ENCODE assay signal across 8 mouse cellular contexts in the genomic region with DNA sequence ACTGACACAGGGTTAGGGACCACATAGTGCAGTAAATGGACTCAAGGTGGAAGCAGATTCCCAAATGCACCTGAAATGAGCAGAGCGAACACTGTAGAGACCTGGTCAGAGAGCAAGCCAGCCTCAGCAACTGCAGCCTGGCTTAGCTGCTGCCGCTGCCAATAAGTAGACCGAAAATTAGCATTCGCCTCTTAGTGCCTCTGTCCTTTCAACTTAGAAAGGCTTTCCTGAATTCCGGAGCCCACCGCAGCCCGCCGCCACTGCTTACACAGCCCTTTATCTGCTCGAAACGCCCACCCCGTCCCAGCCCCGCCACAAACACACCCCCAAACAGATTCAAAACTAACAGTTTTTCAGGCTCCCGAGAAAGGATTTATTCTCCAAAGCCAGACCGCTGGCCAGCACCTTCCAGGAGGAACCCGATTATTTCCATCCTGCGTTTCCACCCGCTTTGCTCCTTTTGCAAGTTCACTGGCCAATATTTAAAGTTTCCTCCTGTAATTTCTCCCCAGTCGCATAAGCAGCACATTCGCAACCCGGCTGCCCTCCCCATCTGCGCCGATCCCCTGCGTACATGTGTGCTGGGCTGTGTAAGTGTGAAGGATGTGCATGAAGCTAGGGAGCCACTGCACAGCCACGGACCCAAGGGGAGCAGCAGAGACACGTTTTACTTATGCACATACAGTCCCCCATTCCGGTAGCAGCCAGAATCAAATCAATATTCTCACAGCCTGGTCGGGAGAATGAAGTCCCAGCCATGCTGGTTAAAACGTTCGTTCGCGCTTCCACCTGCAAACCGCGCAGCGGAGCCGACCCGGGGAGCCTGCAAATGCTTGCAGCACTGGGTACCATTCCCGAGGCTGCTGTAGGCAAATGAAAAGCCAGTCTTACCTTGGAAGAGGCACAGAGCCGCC. TPM values are rescaled to one million over a fixed set of nuclear protein-coding genes. Genes with fewer than 3 reads are reported as not detected.
DNase-seq lines count a peak whose midpoint lies in the region; ATAC-seq lines count a peak whose summit lies in the region.

No protein-coding gene starts in this region.

- H3K4me1 ChIP-seq in forebrain, embryonic 13.5 days: peaks cover 22% of the 10 kb centered on the region
- H3K4me1 ChIP-seq in kidney, embryonic 16.5 days (ENCODE audit: insufficient read depth, low read length): peaks cover 5% of the 10 kb centered on the region; the same call in 1 of the 2 replicates
- H3K4me1 ChIP-seq in stomach, embryonic 15.5 days: no peaks in the 10 kb centered on the region

- peak overlapping the region; percentile 75 for H3K4me2 ChIP-seq in forebrain, embryonic 13.5 days
- H3K4me2 ChIP-seq in kidney, embryonic 16.5 days (replicated peaks; ENCODE audit: low read depth, low read length): peak overlapping the region; percentile 72
- H3K4me2 ChIP-seq in stomach, embryonic 15.5 days: peak overlapping the region; percentile 76

- peak overlapping the region; percentile 45 for H3K4me3 ChIP-seq in forebrain, embryonic 13.5 days
- peak overlapping the region; percentile 40 for H3K4me3 ChIP-seq in kidney, embryonic 16.5 days (ENCODE audit: low read length)
- H3K4me3 ChIP-seq in stomach, embryonic 15.5 days (replicated peaks): peak overlapping the region; percentile 36

- H3K27ac ChIP-seq in forebrain, embryonic 13.5 days: peak overlapping the region; percentile 45
- H3K27ac ChIP-seq in kidney, embryonic 16.5 days (ENCODE audit: low read length): no peak overlapping the region
- no peak overlapping the region for H3K27ac ChIP-seq in stomach, embryonic 15.5 days

- H3K9ac ChIP-seq in forebrain, embryonic 13.5 days: peak overlapping the region; percentile 59
- H3K9ac ChIP-seq in kidney, embryonic 16.5 days (replicated peaks; ENCODE audit: low read length): peak overlapping the region; percentile 2; the same call in 1 of the 2 replicates
- no peak overlapping the region for H3K9ac ChIP-seq in stomach, embryonic 15.5 days

- H3K27me3 ChIP-seq in forebrain, embryonic 13.5 days: peaks cover 12% of the 10 kb centered on the region; the same call in 1 of the 2 replicates
- H3K27me3 ChIP-seq in kidney, embryonic 16.5 days (ENCODE audit: insufficient read depth, low read length): peaks cover 24% of the 10 kb centered on the region
- H3K27me3 ChIP-seq in stomach, embryonic 15.5 days (replicated peaks): peaks cover 10% of the 10 kb centered on the region

- peak; percentile 78 for DNase-seq in heart, adult 11 months
- no peak for DNase-seq in heart, postnatal 4 days
- peak; percentile 38 for DNase-seq in mesoderm, embryonic 11.5 days (ENCODE audit: low read depth, low spot score)
- DNase-seq in lung, postnatal 10 days: no peak

- H3K9me3 ChIP-seq in forebrain, embryonic 13.5 days (replicated peaks): no peaks in the 10 kb centered on the region
- no peaks in the 10 kb centered on the region for H3K9me3 ChIP-seq in kidney, embryonic 16.5 days (ENCODE audit: low read length)
- no peaks in the 10 kb centered on the region for H3K9me3 ChIP-seq in stomach, embryonic 15.5 days

- peak; percentile 54; the same call in 1 of the 2 replicates for ATAC-seq in cerebellum, adult (ENCODE audit: insufficient number of reproducible peaks, low FRiP score, low TSS enrichment)
- peak; percentile 80 for ATAC-seq in forebrain, embryonic 13.5 days
- ATAC-seq in kidney, embryonic 16.5 days (ENCODE audit: low FRiP score, low TSS enrichment): peak; percentile 19; the same call in 1 of the 2 replicates
- no peak for ATAC-seq in stomach, embryonic 15.5 days (ENCODE audit: insufficient read depth, low FRiP score, low read depth)

- H3K36me3 ChIP-seq in forebrain, embryonic 13.5 days (ENCODE audit: poor library complexity, severe bottlenecking): no peaks in the 10 kb centered on the region
- H3K36me3 ChIP-seq in kidney, embryonic 16.5 days (ENCODE audit: insufficient read depth, low read length): no peaks in the 10 kb centered on the region
- H3K36me3 ChIP-seq in stomach, embryonic 15.5 days: no peaks in the 10 kb centered on the region

- 1% methylated on average over 38 of the region's 38 CpGs for WGBS in forebrain, embryonic 13.5 days
- WGBS in kidney, embryonic 16.5 days: 1% methylated on average over 38 of the region's 38 CpGs
- 2% methylated on average over 38 of the region's 38 CpGs for WGBS in stomach, embryonic 15.5 days

RNA-seq across cellular contexts. Expression of a gene that starts 0.7 kb away (rescaled TPM):
- total RNA-seq in heart, postnatal 4 days (2021): 10 to 100 TPM; 13.4 to 15.8 TPM
- 61.4 and 65.7 TPM in 2 replicates for polyA plus RNA-seq in forebrain, embryonic 13.5 days (2015; fragmentation: Nextera tagmentation; extraction: Ambion mirVana)
- polyA plus RNA-seq in kidney, embryonic 16.5 days (2015; fragmentation: Nextera tagmentation; extraction: Ambion mirVana): 42.1 and 43.5 TPM in 2 replicates
- 14.5 and 16.9 TPM in 2 replicates for polyA plus RNA-seq in stomach, embryonic 15.5 days (2015; fragmentation: Nextera tagmentation; extraction: Ambion mirVana)

Comparison
In these comparisons a context has a peak if more than half of its experiments do, and no peak if none do; other contexts are left out.
1. DNase-seq: peak in heart, adult 11 months (single experiment) and mesoderm, embryonic 11.5 days (single experiment); none in heart, postnatal 4 days (single experiment) and lung, postnatal 10 days (single experiment).
2. Peak in every context shown above with its lines, with median percentiles within 50 percentile points of each other: H3K4me2 ChIP-seq and H3K4me3 ChIP-seq.